Mouse (Mus musculus): ENCODE measurements around the gene Cers6.

Gene Cers6

GRCm38 (mm10) chr2:68879071-68879651, 17.9 kb downstream of the Cers6 start:
- DNase-seq (ENCODE audit: low spot score in 2 of 2): no peak

GRCm38 (mm10) chr2:68884573-68884972, 23.3 kb downstream of the Cers6 start:
- peak; percentile 32 to 62 for DNase-seq (ENCODE audit: low spot score in 2 of 2)

DNA sequence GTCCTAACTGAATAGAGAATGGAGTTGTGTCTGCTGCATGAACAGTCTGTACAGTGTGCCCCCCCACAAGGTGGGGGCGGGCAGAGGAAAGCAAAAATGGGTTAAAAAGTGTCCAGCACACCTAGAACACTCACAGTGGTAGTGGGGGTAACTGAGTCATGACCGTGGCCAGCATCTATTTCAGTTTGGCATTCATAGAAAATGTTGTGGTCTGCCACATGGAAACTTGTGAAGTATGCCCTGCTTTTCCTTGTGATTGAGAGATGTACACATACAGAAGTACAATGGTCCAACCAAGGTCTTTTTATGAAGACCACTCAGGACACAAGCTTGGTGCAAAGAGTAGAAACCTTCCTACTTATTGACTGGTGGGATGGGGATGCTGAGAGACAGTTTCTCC, 24.0 kb downstream of the Cers6 start:
- no peak for DNase-seq (ENCODE audit: low spot score in 2 of 2)

DNA sequence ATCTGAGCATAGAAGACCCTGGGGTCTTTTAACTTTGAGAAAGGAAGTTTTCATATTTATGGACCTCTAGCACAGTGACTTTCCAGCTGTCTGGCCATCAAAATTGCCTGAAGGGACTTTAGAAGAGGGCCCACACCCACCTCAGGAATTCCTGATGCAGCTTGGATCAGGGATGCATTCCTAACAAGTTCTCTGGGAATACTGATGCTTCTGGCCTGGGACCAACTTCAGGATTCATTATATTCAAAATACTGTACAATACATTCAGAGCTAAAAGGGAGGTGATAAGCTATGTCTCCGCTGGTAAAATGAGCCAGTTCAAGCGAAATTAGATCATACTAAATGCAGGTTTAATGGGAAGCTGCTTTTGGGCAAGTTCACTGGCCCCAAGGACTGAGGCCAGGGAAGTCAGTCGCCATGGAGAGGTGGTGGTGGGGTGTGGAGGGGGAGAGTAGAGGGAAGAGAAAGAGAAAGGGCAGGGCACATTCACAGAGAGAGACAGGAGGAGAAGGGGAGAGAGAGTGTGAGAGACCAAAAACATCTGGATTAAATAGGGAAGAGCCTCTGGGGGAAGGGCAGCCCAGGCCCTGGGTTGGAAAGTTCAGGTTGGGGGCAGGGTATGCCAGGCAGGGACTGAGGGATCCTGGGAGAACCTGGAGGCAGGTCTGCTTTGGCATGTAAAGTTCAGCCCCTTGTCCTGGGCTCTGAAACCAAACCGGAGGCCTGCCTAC, 24.7 kb downstream of the Cers6 start:
- no peak for DNase-seq (ENCODE audit: low spot score in 2 of 2)

DNA sequence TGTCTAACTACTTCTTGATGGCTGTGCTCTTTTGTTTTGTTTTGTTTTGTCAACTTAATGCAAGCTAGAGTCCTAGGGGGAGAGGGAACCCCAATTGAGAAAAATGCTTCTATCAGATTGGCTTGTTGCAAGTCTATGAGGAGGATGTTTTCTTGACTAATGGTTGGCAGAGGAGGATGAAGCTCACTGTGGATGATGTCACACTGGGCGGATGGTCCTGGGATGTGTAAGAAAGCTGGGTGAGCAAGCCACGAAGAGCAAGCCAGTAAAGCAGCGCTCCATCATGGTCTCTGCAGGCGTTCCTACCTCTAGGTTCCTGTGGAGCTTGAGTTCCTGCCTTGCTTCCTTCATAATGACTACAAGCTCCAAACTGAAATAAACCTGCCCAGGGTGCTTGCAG, 25.4 kb downstream of the Cers6 start:
- DNase-seq (ENCODE audit: low spot score in 2 of 2): no peak

DNA sequence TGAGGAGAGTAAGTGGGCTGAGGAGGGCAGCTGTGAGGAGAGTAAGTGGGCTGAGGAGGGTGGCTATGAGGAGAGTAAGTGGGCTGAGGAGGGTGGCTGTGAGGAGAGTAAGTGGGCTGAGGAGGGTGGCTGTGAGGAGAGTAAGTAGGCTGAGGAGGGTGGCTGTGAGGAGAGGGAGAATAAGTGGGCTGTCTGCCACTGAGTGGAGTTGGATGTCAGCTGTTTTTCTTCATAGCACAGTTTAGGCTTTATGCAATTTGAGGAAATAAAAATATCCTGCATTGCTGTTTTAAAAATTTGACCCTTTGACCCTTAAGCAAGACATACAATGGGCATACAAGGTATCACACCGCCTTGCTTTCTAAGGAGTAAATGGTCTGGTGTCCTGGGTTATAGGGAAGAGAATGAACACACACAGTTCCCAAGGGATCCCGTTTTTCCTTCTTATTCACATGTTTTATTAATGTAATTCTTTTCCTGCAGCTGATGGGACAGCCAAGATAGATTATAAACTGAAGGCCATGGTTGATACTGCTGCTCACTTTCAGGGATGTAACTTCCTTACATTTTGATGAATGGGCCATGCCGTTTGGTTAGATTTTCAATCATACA, 27.0 kb downstream of the Cers6 start:
- no peak for DNase-seq (ENCODE audit: low spot score in 2 of 2)

- no peak for DNase-seq (ENCODE audit: low spot score in 2 of 2)
Measured at GRCm38 (mm10) chr2:68889661-68890170, 28.5 kb downstream of the Cers6 start.

- DNase-seq (ENCODE audit: low spot score in 2 of 2): peak in 1 of 2 experiments; percentile 19
Measured at GRCm38 (mm10) chr2:68892476-68892875, 31.2 kb downstream of the Cers6 start.

DNA sequence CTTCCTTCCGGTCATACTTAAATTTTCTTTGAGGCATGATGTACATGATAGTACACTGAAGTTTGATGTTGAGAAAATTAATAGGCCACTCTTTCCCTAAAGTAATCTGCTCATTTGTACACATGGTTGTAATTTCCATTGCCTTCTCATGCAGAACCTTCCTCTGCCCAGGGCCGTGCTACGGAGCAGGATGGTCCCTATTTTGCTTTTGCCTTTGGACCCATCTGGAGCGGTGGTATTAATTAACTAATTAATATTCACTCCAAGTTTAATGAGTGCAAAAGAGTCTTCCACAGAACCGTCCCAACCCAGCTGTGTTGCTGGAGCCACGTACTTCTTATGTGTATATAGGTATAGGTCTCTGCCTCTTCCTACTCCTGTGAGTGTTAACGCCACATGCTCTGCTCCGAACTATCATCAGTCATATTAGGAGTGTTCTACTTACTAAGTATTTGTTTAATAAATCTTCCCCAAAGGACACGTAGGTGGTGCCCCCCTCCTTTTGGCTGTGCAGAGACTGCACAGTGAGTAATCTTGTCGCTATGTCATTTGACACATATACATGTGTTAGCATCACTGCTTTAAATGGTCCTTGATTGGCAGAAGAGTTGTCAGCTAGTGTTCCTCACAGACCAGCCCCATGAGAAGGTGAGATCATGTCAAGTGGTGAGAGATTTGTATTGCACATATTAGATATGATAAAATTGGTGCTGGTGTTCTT, 34.0 kb downstream of the Cers6 start:
- DNase-seq (ENCODE audit: low spot score in 2 of 2): no peak

DNA sequence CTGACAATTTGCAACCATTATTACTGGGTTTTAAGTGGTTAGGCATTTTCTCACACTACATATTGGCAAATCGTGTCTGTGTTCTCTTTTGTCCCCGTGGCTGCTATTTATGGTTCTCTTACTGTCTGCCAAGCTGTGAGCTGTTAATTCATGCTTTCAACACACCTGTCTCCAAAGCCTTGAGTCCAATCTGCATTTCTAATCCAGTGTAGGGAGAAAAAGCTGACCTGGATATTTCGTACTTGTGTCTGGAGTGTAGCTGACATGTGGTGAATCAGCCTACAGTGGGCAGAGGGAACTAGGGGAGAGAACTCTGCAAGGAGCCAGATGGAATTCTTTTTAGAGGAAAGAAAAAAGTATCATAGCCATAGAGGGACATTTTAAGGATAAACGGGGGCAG, 35.0 kb downstream of the Cers6 start:
- DNase-seq (ENCODE audit: low spot score in 2 of 2): peak in 1 of 2 experiments; percentile 69

GRCm38 (mm10) chr2:68899770-68900521, 38.7 kb downstream of the Cers6 start:
- no peak for DNase-seq (ENCODE audit: low spot score in 2 of 2)

- DNase-seq (ENCODE audit: low spot score in 2 of 2): no peak
Measured at GRCm38 (mm10) chr2:68900640-68901378, 39.6 kb downstream of the Cers6 start.

DNA sequence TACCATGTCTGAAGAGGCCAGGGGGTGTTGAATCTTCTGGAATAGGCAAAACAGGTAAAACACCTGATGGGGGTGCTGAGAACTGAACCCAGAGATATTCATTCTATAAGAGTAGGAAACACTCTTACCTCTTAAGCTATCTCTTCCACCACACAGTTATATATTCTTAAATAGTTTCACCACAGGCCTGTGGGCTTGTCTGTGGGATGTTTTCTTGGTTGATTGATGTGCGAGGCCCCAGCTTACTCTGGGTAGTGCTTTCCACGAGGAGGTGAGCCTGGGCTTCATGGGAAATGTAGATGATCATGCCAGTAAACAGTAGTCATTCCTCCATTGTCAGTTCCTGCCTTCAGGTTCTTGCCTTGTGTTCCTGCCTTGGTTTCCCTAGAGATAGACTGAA, 40.5 kb downstream of the Cers6 start:
- DNase-seq (ENCODE audit: low spot score in 2 of 2): no peak

DNA sequence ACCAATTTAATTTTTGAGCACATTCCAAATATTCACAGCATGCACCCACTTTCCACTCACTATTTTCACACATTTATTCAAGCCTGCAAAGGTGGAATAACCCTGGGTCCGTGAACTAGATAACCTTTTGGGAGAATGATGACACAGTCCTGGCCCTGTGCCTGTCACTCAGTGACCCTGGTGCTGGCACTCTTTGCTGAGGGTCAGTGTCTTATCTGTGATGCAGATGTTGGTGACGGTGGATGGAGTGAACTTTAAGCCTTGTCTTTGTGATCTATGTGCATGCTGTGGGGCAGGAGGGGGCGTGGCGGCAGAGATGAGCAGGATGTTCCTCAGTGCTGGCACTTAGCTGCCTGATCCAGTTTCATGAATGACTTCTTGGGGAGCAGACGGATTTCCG, 41.3 kb downstream of the Cers6 start:
- DNase-seq (ENCODE audit: low spot score in 2 of 2): no peak

- DNase-seq (ENCODE audit: low spot score in 2 of 2): no peak
Measured at GRCm38 (mm10) chr2:68906921-68907320, 45.7 kb downstream of the Cers6 start.

DNA sequence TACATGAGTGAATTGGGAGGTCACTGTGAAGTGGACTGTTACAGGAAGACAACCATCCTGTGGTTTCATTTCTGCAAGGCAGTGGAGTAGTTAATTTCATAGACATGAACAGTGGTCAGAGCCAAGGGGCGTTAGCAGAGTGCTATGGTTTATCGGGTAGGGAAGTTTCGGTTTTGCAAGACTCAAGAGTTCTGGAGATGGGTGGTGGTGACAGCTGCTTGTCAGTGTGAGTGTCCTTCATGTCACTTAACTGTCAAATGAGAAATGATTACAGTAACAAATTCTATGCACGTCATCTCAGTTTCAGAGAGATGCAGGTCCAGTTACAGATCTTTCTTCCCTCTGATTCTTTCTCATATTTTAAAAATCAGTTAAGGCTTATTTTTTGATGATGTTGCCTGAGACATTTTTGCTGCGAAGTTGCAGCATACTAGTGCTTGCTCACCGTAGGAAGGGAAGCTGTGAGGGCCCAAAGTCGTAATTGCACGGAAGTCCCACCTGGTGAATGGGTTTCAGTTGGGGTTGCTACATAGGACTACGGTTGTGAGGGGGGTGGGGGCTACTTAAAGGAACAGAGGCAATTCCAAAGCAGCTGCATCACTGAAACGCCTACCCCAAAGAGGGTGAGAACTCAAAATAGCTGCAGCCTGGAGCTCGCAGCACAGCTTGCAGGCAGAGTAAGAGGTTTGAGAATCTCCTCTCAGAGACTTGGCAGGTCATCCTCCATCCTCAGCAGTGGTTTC, 46.7 kb downstream of the Cers6 start:
- DNase-seq (ENCODE audit: low spot score in 2 of 2): peak; percentile 34 to 56

GRCm38 (mm10) chr2:68910727-68911126, 49.5 kb downstream of the Cers6 start:
- no peak for DNase-seq (ENCODE audit: low spot score in 2 of 2)

DNA sequence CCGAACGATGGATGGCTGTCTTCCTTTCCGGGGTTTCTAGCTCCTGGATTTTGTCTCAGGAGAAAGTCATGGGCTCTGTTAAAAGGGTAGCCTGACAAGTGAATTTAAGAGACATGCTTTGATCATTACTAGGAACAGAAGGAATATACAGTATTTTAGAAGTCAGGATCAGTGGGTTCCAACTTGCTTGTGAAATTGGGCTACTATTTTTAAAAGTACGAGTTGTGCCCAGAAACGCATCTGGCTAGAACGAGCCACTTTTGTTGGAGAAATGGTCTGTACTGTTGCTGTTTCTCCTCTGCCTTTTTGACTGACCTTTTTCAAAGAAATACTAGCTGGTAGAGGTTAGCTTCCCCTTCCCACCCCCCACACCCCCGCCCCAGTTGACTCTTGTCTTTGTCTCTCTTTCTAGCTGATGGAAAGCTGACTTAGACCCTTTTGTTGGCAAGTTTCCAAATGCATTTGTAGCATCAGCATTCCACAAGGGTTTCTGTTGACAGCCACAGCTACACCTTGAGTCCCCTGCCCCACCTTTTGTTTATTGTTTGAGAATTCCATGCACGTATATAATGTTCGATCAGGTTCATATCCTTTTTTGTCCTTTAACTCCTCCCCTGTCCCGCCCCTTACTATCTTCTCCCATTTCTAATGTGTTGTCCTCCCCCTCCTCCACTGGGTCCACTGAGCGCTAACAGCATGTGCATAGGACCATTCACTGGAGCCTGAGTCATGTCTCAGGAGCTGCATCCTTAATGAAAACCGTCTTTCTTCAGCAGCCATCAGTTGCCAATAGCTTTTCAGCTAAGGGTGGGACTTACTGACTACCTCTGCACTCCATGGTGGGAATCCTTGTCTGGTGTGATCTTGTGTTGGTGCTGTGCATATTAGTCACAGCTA, 50.6 kb downstream of the Cers6 start:
- no peak for DNase-seq (ENCODE audit: low spot score in 2 of 2)

GRCm38 (mm10) chr2:68915742-68916141, 54.5 kb downstream of the Cers6 start:
- DNase-seq (ENCODE audit: low spot score in 2 of 2): no peak

Data from right cerebral cortex, postnatal 10 days (tissue).